Mouse (Mus musculus): ENCODE measurements around the gene Aldh3b1.
"Not testable (repeated sequence)": the region's sequence is repeated elsewhere in the genome, so short reads cannot be mapped to it uniquely, and the experiment has no call there.

The Aldh3b1 gene

GRCm38 (mm10) chr19:3929211-3929941 is at the start of gene Aldh3b1:
Gene Aldh3b1 (minus strand): TSS chr19:3929808.
- DNase-seq (ENCODE audit: low read depth), result no peak

- no peak for DNase-seq (ENCODE audit: low read depth)
Observed at GRCm38 (mm10) chr19:3975866-3976265, 46.3 kb upstream of the Aldh3b1 start.

GRCm38 (mm10) chr19:3974608-3975007 is 45.0 kb upstream of the Aldh3b1 start:
- DNase-seq (ENCODE audit: low read depth), result not testable (repeated sequence)

GRCm38 (mm10) chr19:3972229-3972628 is 42.6 kb upstream of the Aldh3b1 start, which contains the start of gene Aldh3b2:
Gene Aldh3b2 (plus strand): TSS chr19:3972328.
- no peak for DNase-seq (ENCODE audit: low read depth)

GRCm38 (mm10) chr19:3967258-3967657 is 37.6 kb upstream of the Aldh3b1 start:
- no peak for DNase-seq (ENCODE audit: low read depth)

- DNase-seq (ENCODE audit: low read depth), result no peak
Observed at GRCm38 (mm10) chr19:3966330-3967075, 36.9 kb upstream of the Aldh3b1 start.

GRCm38 (mm10) chr19:3964030-3964429 is 34.4 kb upstream of the Aldh3b1 start:
- DNase-seq (ENCODE audit: low read depth), result no peak

GRCm38 (mm10) chr19:3962469-3962868 is 32.9 kb upstream of the Aldh3b1 start:
- DNase-seq (ENCODE audit: low read depth), result no peak

- not testable (repeated sequence) for DNase-seq (ENCODE audit: low read depth)
Observed at GRCm38 (mm10) chr19:3961805-3962204, 32.2 kb upstream of the Aldh3b1 start.

- no peak for DNase-seq (ENCODE audit: low read depth)
Observed at GRCm38 (mm10) chr19:3960211-3960610, 30.6 kb upstream of the Aldh3b1 start.

GRCm38 (mm10) chr19:3959030-3959429 is 29.4 kb upstream of the Aldh3b1 start:
- DNase-seq (ENCODE audit: low read depth), result no peak

GRCm38 (mm10) chr19:3958470-3958869 is 28.9 kb upstream of the Aldh3b1 start, which contains the start of gene Aldh3b3:
Gene Aldh3b3 (plus strand): TSS chr19:3958645.
- DNase-seq (ENCODE audit: low read depth), result no peak

GRCm38 (mm10) chr19:3957296-3958036 is 27.9 kb upstream of the Aldh3b1 start:
- not testable (repeated sequence) for DNase-seq (ENCODE audit: low read depth)

GRCm38 (mm10) chr19:3955804-3956203 is 26.2 kb upstream of the Aldh3b1 start:
- no peak for DNase-seq (ENCODE audit: low read depth)

- no peak for DNase-seq (ENCODE audit: low read depth)
Observed at GRCm38 (mm10) chr19:3955033-3955432, 25.4 kb upstream of the Aldh3b1 start.

- no peak for DNase-seq (ENCODE audit: low read depth)
Observed at GRCm38 (mm10) chr19:3952099-3952498, 22.5 kb upstream of the Aldh3b1 start.

GRCm38 (mm10) chr19:3951461-3951860 is 21.9 kb upstream of the Aldh3b1 start:
- DNase-seq (ENCODE audit: low read depth), result no peak

GRCm38 (mm10) chr19:3950331-3950730 is 20.7 kb upstream of the Aldh3b1 start:
- DNase-seq (ENCODE audit: low read depth), result no peak

GRCm38 (mm10) chr19:3948546-3948945 is 18.9 kb upstream of the Aldh3b1 start:
- no peak for DNase-seq (ENCODE audit: low read depth)

- DNase-seq (ENCODE audit: low read depth), result no peak
Observed at GRCm38 (mm10) chr19:3947813-3948212, 18.2 kb upstream of the Aldh3b1 start.

GRCm38 (mm10) chr19:3946715-3947114 is 17.1 kb upstream of the Aldh3b1 start:
- DNase-seq (ENCODE audit: low read depth), result peak; percentile 65

- DNase-seq (ENCODE audit: low read depth), result no peak
Observed at GRCm38 (mm10) chr19:3945872-3946564, 16.4 kb upstream of the Aldh3b1 start.

Measured in c-Kit-positive CD71-negative TER-119-negative erythroid progenitor cells, embryonic 14.5 days (primary cell).